Mouse (Mus musculus) heart, adult 11 months (tissue): ENCODE results near the gene Pik3ap1.
"Not testable (repeated sequence)": the region's sequence is repeated elsewhere in the genome, so short reads cannot be mapped to it uniquely, and the experiment has no call there.

Experiments
- DNase-seq: peaks from one replicate; pipeline ENCODE4 v3.0.0; 2022

Gene Pik3ap1

GRCm38 (mm10) chr19:41384922-41385508, at the start of gene Pik3ap1:
Pik3ap1 (minus strand) TSS chr19:41385102.
- peak; percentile 96 for DNase-seq

DNA sequence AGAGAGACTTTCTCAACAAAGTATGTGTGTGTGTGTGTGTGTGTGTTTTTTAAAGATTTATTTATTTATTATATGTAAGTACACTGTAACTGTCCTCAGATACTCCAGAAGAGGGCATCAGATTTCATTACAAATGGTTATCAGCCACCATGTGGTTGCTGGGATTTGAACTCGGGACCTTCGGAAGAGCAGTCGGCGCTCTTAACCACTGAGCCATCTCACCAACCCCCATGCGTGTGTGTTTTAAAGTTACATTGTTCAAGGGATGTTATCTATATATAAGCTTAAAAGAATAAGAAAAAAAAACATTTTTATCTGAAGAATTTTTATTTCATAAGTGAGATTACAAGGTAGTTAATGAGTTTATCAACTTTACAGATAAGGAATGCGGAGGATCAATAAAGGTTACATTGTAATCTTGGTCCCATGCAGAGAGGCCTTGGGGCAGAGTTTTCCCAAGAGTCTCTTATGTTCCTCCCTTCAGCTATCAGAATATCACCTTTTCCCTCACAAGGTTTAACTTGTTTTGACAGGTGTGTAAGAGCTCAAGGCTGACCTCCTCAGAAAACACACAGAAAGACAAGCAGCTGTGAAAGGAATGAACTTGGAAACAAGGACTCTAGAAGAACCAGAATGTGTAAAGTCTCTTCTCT, 46.7 kb upstream of the Pik3ap1 start:
- DNase-seq = not testable (repeated sequence)

- not testable (repeated sequence) for DNase-seq
Measured at GRCm38 (mm10) chr19:41425927-41426772, 41.2 kb upstream of the Pik3ap1 start.

GRCm38 (mm10) chr19:41421264-41421663, 36.4 kb upstream of the Pik3ap1 start:
- peak; percentile 55 for DNase-seq

DNA sequence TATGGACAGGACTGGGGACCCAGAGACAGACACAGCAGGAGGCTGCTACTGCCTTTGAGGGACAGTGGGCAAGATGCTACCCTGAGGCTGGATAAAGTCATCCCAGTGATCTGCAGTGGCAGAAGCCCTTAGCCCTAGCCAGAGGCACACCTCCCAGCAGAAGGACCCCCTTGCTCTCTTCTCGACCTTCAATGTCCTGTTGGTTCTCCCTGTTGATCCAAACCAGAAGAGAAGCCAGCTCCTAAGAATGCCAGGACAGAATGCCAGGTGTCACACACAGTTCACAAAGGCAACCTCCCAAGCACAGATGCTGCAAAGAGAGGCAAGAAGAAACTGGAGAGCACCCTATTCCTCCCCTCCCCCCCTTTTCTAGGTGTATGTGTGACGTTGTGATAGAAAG, 33.9 kb upstream of the Pik3ap1 start:
- DNase-seq = peak; percentile 61

DNA sequence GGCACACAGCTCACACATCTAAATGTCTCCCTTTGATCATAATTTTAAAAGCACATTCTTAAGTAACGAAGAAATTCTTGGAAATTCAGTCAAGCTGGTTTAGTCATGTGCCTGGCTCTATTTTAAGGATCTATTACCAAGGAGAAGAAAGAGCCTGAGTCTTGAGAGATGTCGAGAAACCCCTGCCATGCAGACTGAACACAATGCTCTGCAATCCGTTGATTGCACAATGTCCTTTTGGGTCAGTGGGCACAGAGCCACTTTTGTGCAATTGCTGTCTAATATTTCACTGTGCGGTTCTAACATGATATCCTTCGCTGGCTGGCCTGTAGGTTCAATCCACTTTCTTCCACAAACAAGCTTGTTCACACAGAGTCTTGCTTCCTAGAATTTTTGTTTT, 33.1 kb upstream of the Pik3ap1 start:
- DNase-seq = peak; percentile 46

DNA sequence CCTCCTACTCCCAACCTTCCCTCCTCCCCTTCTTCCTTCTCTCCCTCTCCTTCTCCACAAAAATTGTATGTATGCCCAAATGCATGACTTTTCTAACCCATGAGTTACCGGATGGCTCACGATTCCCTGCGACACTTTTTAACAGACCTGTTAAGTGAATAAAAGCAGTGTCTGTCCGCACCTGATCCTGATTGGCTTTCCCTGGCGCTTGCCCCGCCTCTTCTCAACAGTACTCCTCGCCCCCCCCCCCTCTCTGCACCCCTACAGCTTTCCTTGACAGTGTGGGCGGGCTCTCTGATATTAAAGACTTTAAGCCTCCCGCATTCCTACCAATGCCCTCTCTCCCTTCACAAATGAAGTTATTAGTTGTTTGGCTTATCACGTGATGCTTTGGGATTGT, 31.3 kb upstream of the Pik3ap1 start:
- peak; percentile 57 for DNase-seq

DNA sequence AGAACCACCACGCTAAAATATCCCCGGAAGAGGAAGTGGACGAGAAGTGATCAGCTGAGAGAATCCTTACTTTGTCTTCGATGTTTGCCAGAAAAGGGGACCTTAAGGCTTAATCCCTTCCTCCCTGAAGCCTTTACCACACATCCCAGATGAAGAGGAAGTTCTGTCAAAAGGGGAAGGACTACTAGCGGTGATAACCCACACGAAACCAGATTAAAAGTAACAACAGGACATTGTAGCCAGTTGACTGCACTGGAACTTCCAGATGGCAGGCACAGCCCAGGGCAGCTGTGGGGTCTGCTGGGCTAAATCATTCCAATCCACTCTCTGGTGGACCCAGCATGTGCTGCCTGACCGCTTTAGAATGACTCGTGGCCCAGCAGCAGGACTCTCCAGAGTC, 17.7 kb upstream of the Pik3ap1 start:
- DNase-seq = peak; percentile 92

GRCm38 (mm10) chr19:41390856-41391255, 6.0 kb upstream of the Pik3ap1 start:
- peak; percentile 67 for DNase-seq

GRCm38 (mm10) chr19:41389351-41389750, 4.4 kb upstream of the Pik3ap1 start:
- peak; percentile 15 for DNase-seq

- DNase-seq = peak; percentile 25
Measured at GRCm38 (mm10) chr19:41388242-41388641, 3.3 kb upstream of the Pik3ap1 start.

DNA sequence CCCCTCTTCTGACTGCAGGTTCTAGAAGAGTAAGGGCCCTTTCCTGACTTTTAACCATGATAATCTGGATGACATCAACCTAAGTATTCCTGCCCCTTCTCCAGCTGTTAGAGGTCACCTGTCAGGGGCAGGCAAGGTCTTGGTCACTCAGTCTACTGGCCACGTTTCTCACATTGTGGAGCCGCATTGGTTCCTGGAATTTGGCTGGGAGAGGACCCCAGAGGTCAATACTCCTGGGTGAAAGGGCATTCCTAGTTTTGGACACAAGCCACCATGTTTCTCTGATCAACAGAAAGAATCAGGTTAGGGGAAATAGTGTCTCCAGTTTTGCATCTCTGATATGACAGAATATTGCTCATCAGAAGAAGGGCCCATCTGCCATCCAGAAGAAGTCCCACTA, 2.4 kb upstream of the Pik3ap1 start:
- DNase-seq = peak; percentile 18

GRCm38 (mm10) chr19:41384406-41384851, 473 bp downstream of the Pik3ap1 start:
- DNase-seq = peak; percentile 80

DNA sequence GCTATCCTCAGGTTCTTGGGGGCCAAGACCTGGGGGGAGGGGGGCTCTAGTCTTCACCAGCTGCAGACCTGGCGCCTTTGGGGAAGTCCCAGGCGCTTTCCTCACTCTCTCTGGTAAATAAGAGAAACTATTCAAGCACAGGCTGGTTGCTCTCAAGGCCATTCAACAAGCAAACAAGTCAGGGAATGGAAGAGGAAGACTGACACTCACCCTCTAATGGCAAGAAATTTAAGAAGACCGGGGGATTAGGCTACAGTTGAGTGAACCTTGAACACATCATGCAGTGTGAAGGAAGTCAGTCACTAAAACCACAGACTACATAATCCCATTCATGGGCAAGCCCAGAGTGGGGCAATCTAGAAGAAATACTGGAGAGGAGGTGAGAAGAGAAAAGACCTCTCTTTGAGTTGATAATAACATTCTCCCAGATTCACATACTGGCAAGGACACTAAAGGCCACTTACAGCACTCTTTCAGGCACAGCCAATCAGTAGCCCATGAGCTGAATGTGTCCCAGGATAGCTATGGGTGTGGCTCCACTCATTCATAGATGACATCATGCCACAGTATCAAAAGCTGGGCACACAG, 2.4 kb downstream of the Pik3ap1 start:
- no peak for DNase-seq

DNA sequence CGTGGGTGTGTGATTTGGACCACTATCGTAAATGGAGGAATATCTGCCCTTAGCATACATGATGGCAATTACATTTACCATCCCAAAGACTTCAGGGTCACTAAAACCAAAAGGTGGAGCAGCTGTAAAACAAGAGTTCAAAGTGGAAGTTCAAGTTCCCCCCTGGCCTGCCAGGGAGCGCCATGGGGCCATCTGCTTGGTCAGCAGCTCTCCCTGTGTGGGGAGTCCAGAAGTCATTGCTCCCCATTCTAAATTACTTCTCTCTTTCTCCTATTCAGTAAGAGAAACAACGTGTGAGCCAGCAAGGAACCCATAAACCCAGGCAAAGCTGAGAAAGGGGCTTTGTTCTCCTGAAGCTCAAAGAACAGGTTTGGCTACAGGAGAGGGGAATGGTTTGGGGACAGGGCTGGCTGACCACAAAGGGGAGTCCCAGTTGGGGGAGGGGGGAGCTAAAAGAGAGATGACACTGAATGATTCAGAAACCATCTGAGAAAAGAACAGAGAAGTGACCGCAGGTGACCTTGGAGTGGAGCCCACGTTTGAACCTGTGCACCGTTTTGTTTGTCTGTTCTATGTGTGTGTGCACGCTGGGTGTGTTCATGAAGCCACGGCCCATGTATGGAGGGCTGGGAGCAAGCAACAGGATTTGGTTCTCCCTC, 3.2 kb downstream of the Pik3ap1 start:
- peak; percentile 96 for DNase-seq

- no peak for DNase-seq
Measured at GRCm38 (mm10) chr19:41379195-41379594, 5.7 kb downstream of the Pik3ap1 start.

GRCm38 (mm10) chr19:41375791-41376190, 9.1 kb downstream of the Pik3ap1 start:
- no peak for DNase-seq

GRCm38 (mm10) chr19:41375096-41375495, 9.8 kb downstream of the Pik3ap1 start:
- DNase-seq = no peak

- no peak for DNase-seq
Measured at GRCm38 (mm10) chr19:41374658-41375057, 10.2 kb downstream of the Pik3ap1 start.

GRCm38 (mm10) chr19:41372322-41372721, 12.6 kb downstream of the Pik3ap1 start:
- no peak for DNase-seq

DNA sequence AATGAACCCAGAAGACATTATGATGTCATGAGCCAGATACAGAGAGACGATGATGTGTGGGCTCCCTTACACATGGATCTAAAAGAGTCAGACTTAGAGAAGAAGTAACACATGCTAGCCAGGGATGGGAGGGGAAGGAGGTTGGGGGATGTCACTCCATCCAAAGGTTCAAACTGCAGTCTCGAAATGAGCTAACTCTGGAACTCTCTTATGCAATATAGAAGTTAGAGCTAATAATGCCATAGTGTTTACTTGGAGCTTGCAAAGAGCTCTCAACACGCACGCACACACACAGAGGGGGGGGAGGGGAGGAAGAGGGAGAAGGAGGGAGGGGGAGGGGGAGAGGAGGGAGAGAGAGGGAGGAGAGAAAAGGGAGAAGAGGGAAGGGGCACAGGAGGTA, 13.5 kb downstream of the Pik3ap1 start:
- no peak for DNase-seq

DNA sequence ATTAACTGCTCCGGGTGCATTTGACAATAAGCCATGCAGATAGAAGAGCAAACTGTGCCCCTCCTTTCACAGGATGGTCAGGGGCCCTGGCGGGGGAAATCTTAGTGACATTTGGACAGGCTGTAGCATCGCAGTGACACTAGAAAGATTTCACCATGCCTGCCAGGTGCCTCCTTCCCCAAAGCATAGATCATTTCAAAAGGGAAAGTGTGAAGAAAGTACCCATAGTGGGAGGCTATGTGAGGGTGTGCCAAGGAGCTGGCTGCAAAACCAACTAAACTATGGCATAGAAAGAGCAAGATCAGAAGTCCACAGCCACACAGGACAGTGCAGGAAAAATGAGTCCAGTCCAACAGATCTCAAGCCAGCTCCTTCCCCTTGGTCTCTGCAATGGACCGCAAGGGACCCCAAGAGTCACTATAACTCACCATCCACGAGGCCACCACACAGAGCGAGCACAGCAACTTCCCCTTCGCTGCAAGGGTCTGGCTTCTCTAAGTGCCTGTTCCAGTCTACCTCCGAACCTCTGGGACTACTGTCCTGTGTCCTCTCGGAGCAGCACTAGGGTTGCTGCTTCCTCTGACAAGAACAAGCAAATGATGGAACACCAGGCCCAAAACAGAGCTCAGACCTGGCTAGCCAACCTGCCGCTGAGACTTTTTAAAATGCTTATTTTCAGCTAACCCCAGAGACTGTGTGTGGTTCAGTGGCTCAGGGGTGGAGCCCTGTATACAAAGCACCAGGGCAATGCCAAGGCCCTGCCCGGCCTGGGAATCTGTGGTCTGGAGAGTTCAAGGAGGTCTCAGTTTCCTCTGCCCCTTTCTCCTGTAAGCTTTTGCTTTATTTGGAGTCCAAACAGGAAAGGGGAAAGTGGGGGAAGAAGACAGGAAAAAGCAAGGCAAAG, 15.1 kb downstream of the Pik3ap1 start:
- no peak for DNase-seq
